Mouse (Mus musculus) c-Kit-positive CD71-positive TER-119-positive erythroid progenitor cells, embryonic 14.5 days (primary cell): ENCODE measurements around the gene Sft2d2.

ENCODE experiments used
- DNase-seq: peaks from one replicate; pipeline ENCODE4 v3.0.0-alpha.2; 2013; ENCODE audit warnings: low spot score

The Sft2d2 gene

DNA sequence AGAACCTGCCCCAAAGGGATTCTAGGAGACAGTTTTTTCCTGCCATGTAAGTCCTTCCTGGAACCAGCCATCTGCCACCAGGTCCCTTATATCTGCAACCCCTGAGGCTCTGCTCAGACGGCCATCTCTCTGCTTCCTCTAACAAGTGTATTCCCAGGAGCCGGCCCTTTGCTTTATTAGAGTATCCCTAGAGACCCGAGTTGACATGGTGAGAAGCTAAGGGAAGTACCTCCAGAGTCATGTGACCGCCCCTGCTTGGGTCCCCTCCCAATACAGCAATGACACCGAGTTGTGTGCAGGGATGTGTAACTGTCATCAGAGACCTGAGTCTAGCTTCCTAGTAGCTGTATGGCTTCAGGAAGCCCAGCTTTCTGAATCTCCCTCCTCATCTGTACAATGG lies 61.0 kb downstream of the Sft2d2 start:
- DNase-seq: no peak

DNA sequence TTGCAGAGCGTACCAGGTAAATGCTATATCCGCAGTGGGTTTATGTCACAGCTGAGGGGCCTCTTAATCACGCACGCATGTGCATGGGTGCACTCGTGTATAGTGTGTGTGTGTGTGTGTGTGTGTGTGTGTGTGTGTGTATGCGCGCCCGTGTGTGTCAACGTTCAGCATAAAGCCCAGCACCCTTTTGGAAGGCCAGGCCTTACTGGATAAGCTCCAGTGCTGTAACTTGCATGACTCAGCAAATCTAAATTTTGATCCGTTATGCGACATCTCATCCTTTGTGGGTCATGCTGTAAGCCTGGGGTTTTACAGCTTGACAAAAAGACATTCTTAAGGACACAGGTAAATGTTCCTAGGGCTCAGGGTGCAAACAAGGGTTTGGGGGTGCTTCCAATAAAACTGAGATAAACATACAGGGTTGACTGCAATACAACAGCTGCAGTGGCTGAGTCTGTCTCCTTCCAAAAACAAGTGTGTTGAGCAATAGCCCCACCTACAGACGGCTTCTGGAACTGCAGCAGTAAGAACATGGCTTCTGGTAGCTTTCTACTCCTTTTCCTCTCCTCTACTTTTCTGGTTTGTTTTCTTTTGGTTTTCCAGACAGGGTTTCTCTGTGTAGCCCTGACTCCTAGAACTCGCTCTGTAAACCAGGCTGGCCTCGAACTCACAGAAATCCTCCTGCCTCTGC lies 61.9 kb downstream of the Sft2d2 start:
- DNase-seq: peak; percentile 85

DNA sequence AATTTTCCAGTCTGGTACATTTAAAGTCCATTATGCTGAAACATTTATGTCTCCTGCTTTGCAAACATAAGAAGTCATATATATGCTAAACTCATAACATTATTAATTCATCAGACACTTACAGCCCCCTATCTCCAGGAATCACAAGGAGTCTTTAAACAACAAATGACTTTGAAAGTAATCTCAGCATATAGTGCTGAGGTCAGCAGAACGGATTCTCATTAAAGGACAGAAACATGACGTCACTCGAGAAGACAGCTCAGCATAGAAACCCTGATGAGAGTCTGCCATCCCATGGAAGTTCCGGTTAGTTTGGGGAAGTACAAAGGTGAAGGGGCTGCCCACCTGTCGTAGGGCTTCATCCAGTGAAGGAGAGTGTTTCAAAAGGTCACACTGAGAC lies 64.7 kb downstream of the Sft2d2 start:
- DNase-seq: no peak
